Mouse (Mus musculus): ENCODE data around the gene Crct1.

The Crct1 gene

DNA sequence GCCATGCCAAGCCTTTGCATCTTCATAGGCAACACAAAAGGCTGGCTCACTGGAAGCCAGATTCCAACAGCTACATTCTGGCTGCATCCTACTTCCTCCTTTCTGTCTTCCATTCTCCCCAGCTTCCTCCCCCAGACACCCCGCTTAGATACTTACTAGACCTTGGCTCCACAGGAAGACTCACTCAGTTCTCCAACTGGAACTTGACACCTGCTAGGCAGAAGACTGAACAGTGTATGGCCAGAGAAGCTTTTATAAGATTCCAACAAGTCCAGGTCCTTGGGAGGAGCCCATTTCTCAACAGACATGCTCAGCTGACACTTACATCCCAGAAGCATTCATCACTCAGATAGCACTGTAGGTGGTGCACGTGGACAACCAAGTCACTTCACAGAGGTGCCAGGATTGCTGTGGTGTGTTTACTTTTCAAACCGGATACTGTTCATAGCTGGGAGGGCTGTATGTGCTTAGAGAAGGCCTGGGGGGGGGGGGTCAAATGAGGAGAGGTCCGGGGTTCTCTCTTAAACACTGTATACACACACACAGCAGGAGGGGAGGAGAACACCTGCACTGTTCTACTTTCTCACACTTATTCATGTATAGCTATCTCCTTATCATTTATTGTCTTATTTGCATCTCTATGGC, at the start of gene Crct1:
Gene Crct1, minus strand, starts transcription at position 228 of the 645 bp plus-strand sequence.
- no peak for ATAC-seq (ENCODE audit: low TSS enrichment)

DNA sequence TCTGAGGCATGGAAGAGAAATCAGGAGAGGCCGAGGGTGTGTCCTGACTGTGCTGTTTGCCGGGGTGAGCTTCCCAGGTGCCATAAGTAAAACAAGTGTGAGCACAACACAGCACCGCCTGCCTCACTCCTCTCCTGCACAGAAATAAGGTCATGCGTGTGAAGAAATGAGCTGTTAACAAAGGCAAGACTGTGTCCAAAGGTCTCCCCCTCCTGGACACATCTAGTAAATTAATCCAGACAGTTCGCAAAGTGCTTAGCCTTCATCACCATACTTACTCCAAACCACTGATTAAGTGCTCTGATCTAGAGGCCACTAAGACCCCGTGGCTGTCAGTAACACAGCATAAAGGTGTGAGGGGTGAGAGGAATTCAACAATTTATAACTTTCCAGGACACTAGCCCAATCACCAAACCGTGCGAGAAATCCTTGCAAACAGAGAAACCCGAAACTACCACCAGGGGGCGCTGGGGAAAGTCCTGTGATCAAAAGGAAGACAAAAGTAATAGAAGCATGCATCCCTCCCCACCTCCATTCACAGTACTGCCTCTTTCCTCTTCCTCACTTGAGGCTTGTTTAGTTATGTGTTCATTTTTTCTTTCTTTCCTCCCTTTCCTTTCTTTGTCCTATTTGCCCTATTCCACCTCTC, 37.5 kb upstream of the Crct1 start:
- ATAC-seq (ENCODE audit: low TSS enrichment): no peak

DNA sequence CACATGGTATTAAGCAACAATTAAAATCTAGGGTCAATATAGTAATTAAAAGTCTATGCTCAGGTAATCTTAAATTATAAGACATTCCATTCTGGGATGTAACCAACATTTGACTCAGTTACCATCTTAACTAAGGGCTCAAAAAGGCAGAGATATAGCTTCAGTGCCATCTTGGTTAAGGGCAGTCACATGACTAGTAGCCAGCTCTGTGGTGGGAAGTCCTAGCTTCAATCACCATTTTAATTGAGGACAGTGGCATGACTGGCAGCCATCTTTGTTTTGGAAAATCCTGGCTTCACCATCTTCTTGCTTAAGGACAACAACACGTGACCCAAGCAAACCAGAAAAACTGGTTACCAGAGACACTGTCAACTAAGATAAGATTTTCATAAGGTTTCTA, 34.7 kb upstream of the Crct1 start:
- ATAC-seq (ENCODE audit: low TSS enrichment): no peak

DNA sequence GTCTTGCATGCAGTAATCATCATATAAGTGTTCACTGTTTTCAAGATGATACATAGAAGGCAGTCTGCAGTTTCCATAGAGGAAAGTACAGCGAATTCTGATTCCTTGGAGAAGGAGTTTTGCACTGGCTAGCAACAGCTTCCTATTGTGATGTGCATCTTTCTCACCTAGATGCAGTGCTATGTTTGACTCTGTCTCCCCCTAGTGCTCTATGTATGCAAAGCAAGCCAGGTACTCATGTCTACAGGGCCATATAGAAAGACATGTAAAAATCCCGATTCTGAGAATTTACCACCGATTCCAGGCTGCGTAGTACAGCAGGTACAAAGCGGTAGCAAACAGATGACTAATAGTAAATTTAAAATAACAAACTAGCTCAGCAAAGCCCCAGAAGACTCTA, 16.0 kb upstream of the Crct1 start:
- ATAC-seq (ENCODE audit: low TSS enrichment): peak; percentile 96

DNA sequence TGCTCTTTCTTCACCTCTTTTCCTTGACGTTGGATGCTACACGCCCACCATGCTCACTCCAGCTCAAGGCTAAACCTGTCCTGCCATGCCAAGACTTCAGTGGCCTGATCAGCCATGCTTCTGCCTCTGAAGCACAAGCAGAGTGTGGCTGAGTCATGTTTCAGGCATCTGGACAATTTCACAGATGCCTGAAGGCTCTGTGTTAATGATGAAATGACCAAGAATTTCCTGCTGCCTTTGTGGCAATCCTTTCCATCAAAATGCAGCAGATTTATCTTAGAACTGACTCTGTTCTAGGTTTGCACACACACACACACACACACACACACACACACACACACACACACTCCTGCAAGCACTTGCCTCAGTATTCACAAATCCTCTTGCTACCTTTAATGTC, 10.0 kb upstream of the Crct1 start:
- ATAC-seq (ENCODE audit: low TSS enrichment): peak; percentile 32; the same call in 1 of the 2 replicates

DNA sequence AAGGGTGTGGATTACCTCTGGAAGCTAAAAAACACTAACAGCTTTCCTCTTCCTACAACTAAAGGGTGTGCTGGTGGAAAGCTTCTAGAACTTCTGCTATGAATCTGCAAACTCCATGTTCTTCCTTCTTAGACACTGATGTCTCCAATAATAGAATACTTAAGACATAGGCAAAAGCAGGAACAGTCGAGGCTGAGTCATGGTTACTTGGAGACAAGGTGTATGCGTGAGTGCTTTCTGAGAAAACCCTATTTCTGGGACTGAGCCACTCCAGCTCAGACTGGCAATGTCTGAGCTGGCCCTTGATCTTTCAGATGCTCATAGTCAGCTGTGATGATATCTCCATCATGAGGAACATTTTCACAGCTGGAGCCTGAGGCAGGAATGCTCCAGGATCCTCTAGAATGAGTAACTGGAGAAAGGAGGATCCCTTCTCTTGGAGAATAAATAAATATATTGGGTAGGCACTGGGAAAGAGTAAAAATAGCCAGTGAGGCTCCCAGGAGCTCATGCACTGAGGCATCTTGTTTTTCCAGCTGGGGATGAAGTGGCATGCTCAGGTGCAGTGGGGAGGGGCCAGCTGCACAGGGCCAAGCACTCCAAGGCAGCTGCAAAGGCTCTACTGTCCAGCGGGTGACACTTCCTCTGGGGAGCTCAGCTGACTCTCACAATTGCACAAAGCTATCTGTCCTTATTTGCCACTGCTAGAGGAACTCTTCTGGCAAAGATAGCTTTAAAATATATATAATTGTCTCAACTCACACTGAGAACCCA, 8.1 kb upstream of the Crct1 start:
- ATAC-seq (ENCODE audit: low TSS enrichment): peak; percentile 86

DNA sequence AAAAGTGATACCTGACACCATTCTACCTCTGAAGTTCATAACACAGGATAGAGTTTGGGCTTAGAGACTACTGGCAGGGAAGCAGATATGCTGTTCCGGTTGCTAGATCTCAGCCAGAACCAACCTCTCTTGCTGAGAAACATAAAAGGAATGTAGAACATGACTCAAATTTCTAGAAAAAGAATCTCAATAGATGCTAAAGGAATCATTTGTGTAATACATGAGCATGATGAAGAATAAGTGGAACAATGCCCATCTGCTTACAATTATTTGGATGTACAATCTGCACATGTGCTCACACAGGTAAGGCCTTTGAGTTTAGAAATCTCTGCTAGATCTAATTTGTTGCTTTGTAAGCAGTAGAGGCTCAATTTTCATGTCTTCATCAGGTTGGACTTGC, 5.7 kb upstream of the Crct1 start:
- no peak for ATAC-seq (ENCODE audit: low TSS enrichment)

DNA sequence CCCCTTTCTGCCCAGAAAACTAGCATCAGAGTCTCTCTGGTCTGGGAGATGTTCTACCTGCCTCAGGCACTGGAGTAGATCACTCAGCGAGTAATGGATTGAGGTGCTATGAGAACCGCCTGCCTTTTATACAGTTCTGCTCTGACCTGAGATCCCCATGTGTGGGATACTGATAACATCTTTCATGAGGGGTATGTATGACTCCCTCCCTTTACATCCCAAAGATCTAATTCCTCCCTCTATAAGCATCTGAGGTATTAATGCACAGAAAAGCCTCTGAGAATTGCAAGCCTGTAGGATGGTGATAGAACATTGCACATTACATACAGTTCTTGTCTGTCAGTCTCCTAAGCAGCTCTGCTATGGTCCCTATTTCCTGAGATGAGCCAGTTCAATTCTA, 3.5 kb upstream of the Crct1 start, which contains the start of gene Lce1m:
Gene Lce1m, minus strand, starts transcription at position 101 of the 400 bp plus-strand sequence.
- ATAC-seq (ENCODE audit: low TSS enrichment): no peak

DNA sequence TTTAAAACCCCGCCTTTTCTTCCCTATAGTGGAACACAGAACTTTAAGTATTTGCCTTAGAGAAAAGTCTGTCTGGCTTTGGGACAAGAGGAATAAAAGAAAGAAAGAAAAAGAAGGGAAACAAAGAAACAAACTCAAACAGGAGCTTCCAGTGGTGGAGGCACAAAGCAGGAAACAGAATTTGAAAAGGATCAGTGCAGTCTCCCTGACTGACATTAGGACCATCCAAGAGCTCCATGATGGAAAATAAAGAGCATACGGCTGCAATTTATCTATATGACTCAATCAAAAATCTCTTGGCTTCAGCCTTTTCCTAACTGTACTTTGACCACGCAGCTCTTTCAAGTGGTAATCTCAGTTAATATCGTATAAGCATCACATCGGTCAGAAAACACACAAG, 616 bp downstream of the Crct1 start:
- ATAC-seq (ENCODE audit: low TSS enrichment): no peak

DNA sequence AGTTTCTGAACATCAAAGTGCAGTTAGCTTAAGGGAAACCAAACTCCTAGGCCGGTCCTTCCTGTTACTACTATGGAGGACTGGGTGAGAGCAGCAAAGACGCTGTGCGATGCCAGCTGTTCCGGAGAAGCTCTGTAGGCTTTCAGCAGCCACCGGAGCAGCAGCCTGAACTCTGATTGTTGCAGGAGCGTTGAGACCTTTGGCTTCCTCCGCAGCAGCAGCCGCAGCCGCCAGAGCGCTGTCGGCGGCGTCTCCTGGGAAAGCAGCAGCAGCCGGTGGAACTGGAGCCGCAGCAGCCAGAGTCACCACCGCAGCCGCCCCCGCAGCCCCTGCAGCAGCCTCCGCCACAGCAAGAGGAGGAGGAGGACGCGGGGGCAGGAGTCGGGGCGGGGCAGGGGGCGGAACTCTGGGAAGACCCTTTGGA, 1.1 kb downstream of the Crct1 start:
- ATAC-seq (ENCODE audit: low TSS enrichment): peak; percentile 88

DNA sequence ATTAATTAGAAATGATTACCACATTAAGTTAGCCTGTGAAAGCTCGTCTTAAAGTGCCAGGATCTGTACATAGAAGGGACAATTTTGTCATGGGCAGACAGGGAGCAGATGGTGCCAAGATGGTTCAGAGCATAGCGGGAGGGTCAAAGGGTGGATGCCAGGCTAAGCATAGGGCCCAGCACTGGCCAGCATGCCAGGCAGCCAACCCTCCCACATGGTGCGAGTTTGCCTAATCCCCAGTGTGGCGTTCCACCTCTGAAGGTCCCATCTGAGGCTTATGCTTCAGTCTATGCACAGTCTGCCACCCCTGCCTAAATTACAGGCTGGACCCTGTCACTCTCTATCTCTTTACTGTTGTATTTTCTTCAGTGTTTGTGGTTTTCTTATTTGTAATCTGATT, 12.6 kb downstream of the Crct1 start:
- ATAC-seq (ENCODE audit: low TSS enrichment): no peak

DNA sequence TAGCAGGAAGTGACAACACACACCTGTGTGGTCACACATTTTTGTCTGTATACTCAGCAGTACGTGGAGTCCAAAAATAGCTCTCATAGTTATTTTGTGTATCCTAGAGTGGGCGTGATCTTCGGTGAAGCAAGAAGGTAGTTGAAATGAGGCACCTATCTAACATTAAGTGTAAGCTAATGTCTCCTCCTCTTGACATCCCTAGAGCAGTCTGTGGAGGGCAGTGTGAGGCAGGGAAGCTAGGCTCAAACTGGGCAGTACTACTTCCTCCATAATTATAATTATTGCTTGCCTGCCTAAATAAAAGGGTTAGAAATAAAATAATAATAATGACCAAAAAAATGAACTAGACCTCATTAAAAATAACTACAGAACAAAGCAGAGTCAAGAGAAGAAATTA, 14.9 kb downstream of the Crct1 start:
- no peak for ATAC-seq (ENCODE audit: low TSS enrichment)

DNA sequence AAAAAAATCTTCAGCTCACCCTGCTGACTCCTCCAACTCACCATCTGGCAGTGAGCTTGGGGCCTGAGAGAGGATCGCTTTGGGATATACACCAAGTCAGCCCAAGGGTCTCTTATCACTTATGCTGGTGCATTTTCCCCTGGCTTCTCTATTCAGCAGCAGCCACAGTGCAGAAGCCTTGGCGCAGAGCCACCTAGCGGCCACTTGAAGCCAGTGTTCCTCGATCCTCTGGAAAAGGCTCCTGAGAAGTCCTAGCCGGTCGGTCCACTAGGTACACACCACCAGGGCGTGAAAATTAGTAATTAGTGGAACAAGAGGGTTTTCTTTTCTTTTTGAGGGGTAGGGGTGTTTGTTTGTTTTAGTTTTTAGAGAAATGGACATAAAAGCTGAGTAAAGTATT, 16.8 kb downstream of the Crct1 start:
- peak; percentile 99 for ATAC-seq (ENCODE audit: low TSS enrichment)

DNA sequence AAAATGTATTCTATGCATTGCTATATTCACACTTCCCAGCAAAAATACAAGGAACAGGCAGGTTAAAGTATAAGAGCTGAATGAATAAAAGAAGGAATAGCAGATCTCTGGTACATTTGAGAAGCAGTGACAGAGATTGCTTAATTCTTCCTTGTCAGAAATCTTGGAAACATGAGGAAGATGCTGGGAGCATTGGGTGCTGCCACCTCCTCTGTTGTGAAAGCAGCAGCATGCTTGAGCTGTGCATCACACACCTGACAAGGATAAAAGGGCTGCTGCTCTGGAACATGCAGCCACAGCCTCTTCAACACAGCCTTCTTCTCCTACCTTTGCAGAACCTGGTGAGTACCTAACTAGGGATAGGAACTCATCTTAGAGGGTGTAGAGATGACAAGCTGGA, 23.6 kb downstream of the Crct1 start, which contains the start of gene Lce3f:
Gene Lce3f, plus strand, starts transcription at position 301 of the 400 bp plus-strand sequence.
- ATAC-seq (ENCODE audit: low TSS enrichment): no peak

DNA sequence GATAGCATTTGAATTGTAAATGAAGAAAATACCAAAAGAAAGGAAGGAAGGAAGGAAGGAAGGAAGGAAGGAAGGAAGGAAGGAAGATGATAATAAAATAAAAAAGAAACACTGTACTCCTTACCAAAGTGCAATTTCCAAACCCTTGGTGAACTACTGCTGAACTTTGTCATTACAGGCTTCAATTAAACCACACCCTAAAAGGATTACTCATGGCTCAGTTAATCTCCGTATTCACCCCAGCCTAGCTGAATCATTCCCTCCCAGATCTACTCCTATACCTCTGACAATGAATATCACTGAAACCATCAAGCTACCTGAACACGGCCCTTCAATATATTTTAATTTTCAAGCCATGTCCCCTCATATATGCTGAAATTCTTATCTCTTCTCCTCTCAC, 37.0 kb downstream of the Crct1 start:
- no peak for ATAC-seq (ENCODE audit: low TSS enrichment)

DNA sequence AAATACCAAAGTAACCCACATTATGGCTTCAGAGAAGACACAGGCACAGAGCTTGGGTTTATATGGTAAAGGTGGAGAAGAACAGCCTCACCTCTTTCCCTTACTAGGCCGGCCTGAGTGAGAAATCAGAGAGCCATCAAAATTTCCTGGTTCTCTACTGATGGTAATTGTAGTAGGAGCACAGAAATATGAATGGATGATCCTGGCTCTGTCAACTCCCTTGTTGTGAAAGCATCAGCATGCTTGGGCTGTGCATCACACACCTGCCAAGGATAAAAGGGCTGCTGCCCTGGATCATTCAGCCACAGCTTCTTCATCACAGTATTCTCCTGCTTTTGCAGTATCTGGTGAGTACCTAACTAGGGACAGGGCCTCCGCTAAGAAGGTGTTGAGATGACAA, 48.7 kb downstream of the Crct1 start, which contains the start of gene Lce3e:
Gene Lce3e, plus strand, starts transcription at position 301 of the 400 bp plus-strand sequence.
- no peak for ATAC-seq (ENCODE audit: low TSS enrichment)
